ENCODE assay signal across 9 mouse cellular contexts in genomic region chr7:44433371-44433770, GRCm38 (mm10). TPM values are rescaled to one million over a fixed set of nuclear protein-coding genes. Genes with fewer than 3 reads are reported as not detected.
A peak's percentile ranks its signal among the peaks of the same experiment; 100 is the strongest.
DNase-seq lines count a peak whose midpoint lies in the region; ATAC-seq lines count a peak whose summit lies in the region.
"Had no signal": no experiment of that assay in that cellular context is flagged by ENCODE, and none has a peak within 500 bp of the region (broad histone marks: within the 10 kb centered on the region; RNA-seq: fewer than 3 reads in every experiment).

No protein-coding gene starts in this region.

- ATAC-seq in limb, embryonic 13.5 days (ENCODE audit: low FRiP score, low read depth): 0 out of 2 replicates have a peak, but pooled peaks have one; percentile 20

- no peaks in the 10 kb centered on the region for H3K9me3 ChIP-seq in embryonic facial prominence, embryonic 10.5 days
- no peaks in the 10 kb centered on the region for H3K9me3 ChIP-seq in limb, embryonic 13.5 days

- peaks cover 77% of the 10 kb centered on the region for H3K27me3 ChIP-seq in embryonic facial prominence, embryonic 10.5 days (replicated peaks; ENCODE audit: low read depth, poor library complexity, severe bottlenecking)
- peaks cover 87% of the 10 kb centered on the region for H3K27me3 ChIP-seq in limb, embryonic 13.5 days
- no peaks in the 10 kb centered on the region for H3K27me3 ChIP-seq in splenic B cell, adult 2 months (ENCODE audit: control insufficient read depth, insufficient read depth, low read length, poor library complexity, severe bottlenecking)

- 2% methylated on average over 7 of the region's 7 CpGs for WGBS in embryonic facial prominence, embryonic 10.5 days
- 2% methylated on average over 7 of the region's 7 CpGs for WGBS in limb, embryonic 13.5 days

- peak; percentile 27 for DNase-seq in cerebellum, adult 11 months
- DNase-seq in cerebellum, postnatal 36 days: no peak
- DNase-seq in A20 (ENCODE audit: low read depth, low spot score): peak; percentile 93
- peak; percentile 72 for DNase-seq in embryonic facial prominence, embryonic 10.5 days (ENCODE audit: low spot score)
- peak; percentile 5 for DNase-seq in splenic B cell, adult 2 months (ENCODE audit: low read depth, low spot score)
- no peak for DNase-seq in layer of hippocampus, adult 9-10 months (ENCODE audit: low spot score)
- DNase-seq in layer of hippocampus, postnatal 36 days: no peak

- H3K4me3 ChIP-seq in embryonic facial prominence, embryonic 10.5 days: no peak overlapping the region
- no peak overlapping the region for H3K4me3 ChIP-seq in limb, embryonic 13.5 days

- no peak overlapping the region for H3K27ac ChIP-seq in embryonic facial prominence, embryonic 10.5 days (replicated peaks)
- no peak overlapping the region for H3K27ac ChIP-seq in limb, embryonic 13.5 days

- no peaks in the 10 kb centered on the region for H3K36me3 ChIP-seq in embryonic facial prominence, embryonic 10.5 days (replicated peaks)
- no peaks in the 10 kb centered on the region for H3K36me3 ChIP-seq in limb, embryonic 13.5 days
- H3K36me3 ChIP-seq in splenic B cell, adult 2 months (ENCODE audit: control insufficient read depth, insufficient read depth, low read length, poor library complexity, severe bottlenecking): no peaks in the 10 kb centered on the region

- no peak overlapping the region for H3K9ac ChIP-seq in limb, embryonic 13.5 days

- H3K4me2 ChIP-seq in limb, embryonic 13.5 days (replicated peaks): no peak overlapping the region

- H3K4me1 ChIP-seq in embryonic facial prominence, embryonic 10.5 days: peaks cover 32% of the 10 kb centered on the region
- H3K4me1 ChIP-seq in limb, embryonic 13.5 days: peaks cover 14% of the 10 kb centered on the region

RNA-seq across cellular contexts. Expression of gene Lrrc4b, which starts 4.6 kb away (rescaled TPM):
- polyA plus RNA-seq in embryonic facial prominence, embryonic 10.5 days (2016; fragmentation: Nextera tagmentation; extraction: Ambion mirVana): 0.68 and 1.1 TPM in 2 replicates
- 1.00 and 1.2 TPM in 2 replicates for polyA plus RNA-seq in limb, embryonic 13.5 days (2015; fragmentation: Nextera tagmentation; extraction: Ambion mirVana)
- total RNA-seq in layer of hippocampus, postnatal 36 days (2021): 100 to 1,000 TPM; 311 to 332 TPM
- total RNA-seq: hematopoietic stem cell, adult 5-6 weeks had no signal

RNA-seq across cellular contexts. Expression of gene Aspdh, which starts 31.8 kb away (rescaled TPM):
- polyA plus RNA-seq in embryonic facial prominence, embryonic 10.5 days (2016; fragmentation: Nextera tagmentation; extraction: Ambion mirVana): 0.64 TPM in 1 of 2 replicates, not detected in the other
- polyA plus RNA-seq in limb, embryonic 13.5 days (2015; fragmentation: Nextera tagmentation; extraction: Ambion mirVana): 0.36 TPM in 1 of 2 replicates, not detected in the other
- total RNA-seq in layer of hippocampus, postnatal 36 days (2021): 10 to 100 TPM; 13.3 to 21.6 TPM
- total RNA-seq: hematopoietic stem cell, adult 5-6 weeks had no signal

RNA-seq across cellular contexts. Expression of gene Josd2, which starts 34.4 kb away (rescaled TPM):
- polyA plus RNA-seq in embryonic facial prominence, embryonic 10.5 days (2016; fragmentation: Nextera tagmentation; extraction: Ambion mirVana): 80.3 and 85.1 TPM in 2 replicates
- 87.7 and 91.3 TPM in 2 replicates for polyA plus RNA-seq in limb, embryonic 13.5 days (2015; fragmentation: Nextera tagmentation; extraction: Ambion mirVana)
- total RNA-seq in layer of hippocampus, postnatal 36 days (2021): 100 to 1,000 TPM in 1 of 2 experiments, 10 to 100 TPM in 1; 94.5 to 102 TPM

RNA-seq across cellular contexts. Expression of gene 1700008O03Rik, which starts 47.8 kb away (rescaled TPM):
- polyA plus RNA-seq in embryonic facial prominence, embryonic 10.5 days (2016; fragmentation: Nextera tagmentation; extraction: Ambion mirVana): 1.1 and 1.9 TPM in 2 replicates
- polyA plus RNA-seq in limb, embryonic 13.5 days (2015; fragmentation: Nextera tagmentation; extraction: Ambion mirVana): 1.1 TPM in 2 replicates
- 1 to 10 TPM; 3.1 to 3.4 TPM for total RNA-seq in layer of hippocampus, postnatal 36 days (2021)

RNA-seq across cellular contexts. Expression of gene Syt3, which starts 49.5 kb away (rescaled TPM):
- 1.8 and 2.4 TPM in 2 replicates for polyA plus RNA-seq in embryonic facial prominence, embryonic 10.5 days (2016; fragmentation: Nextera tagmentation; extraction: Ambion mirVana)
- 3.5 and 4.0 TPM in 2 replicates for polyA plus RNA-seq in limb, embryonic 13.5 days (2015; fragmentation: Nextera tagmentation; extraction: Ambion mirVana)
- total RNA-seq in layer of hippocampus, postnatal 36 days (2021): 10 to 100 TPM; 84.8 to 92.0 TPM

Comparison
In these comparisons a context has a peak if more than half of its experiments do, and no peak if none do; other contexts are left out.
1. DNase-seq: peak in cerebellum, adult 11 months (single experiment), A20 (single experiment), embryonic facial prominence, embryonic 10.5 days (single experiment) and splenic B cell, adult 2 months (single experiment); none in cerebellum, postnatal 36 days (0 of 2), layer of hippocampus, adult 9-10 months (single experiment) and layer of hippocampus, postnatal 36 days (0 of 2).